Mouse (Mus musculus) liver, adult 2 months (tissue): ENCODE data around the gene Ndufa13. TPM values are rescaled to one million over a fixed set of nuclear protein-coding genes. Genes with fewer than 3 reads are reported as not detected.
A peak's percentile ranks its signal among the peaks of the same experiment; 100 is the strongest.

Source experiments
- DNase-seq: peaks from one replicate; pipeline ENCODE4 v3.0.0-alpha.2; 2011; ENCODE audit warnings: low read depth, low spot score; ENCODE audit errors: extremely low read depth
- H3K27ac ChIP-seq: fragments of 200-500 bp; replicated peaks from 2 replicates; pipeline ENCODE4 v1.5.1; 2012; ENCODE audit warnings: low read depth, mild to moderate bottlenecking, control low read depth, inconsistent platforms, low read length; ENCODE audit not compliant: insufficient read depth
- H3K27me3 ChIP-seq: fragments of 200-500 bp; 2 replicates; pipeline ENCODE4 v1.6.1; 2012; ENCODE audit warnings: mild to moderate bottlenecking, moderate library complexity, low read length, inconsistent platforms; ENCODE audit not compliant: control insufficient read depth, insufficient read depth
- H3K36me3 ChIP-seq: fragments of 200-500 bp; 2 replicates; pipeline ENCODE4 v1.6.1; 2012; ENCODE audit warnings: low read length, inconsistent platforms; ENCODE audit not compliant: control insufficient read depth, insufficient read depth
- H3K4me1 ChIP-seq: fragments of 200-500 bp; 2 replicates; pipeline ENCODE4 v1.6.1; 2011; ENCODE audit warnings: low read length; ENCODE audit not compliant: control insufficient read depth, insufficient read depth
- H3K4me3 ChIP-seq: fragments of 200-500 bp; 2 replicates; pipeline ENCODE4 v1.5.1; 2011; ENCODE audit warnings: low read depth, mild to moderate bottlenecking, control low read depth, low read length, moderate library complexity; ENCODE audit not compliant: insufficient read depth
- H3K79me2 ChIP-seq: fragments of 200-500 bp; 2 replicates; pipeline ENCODE4 v1.6.1; 2012; ENCODE audit warnings: inconsistent platforms, mild to moderate bottlenecking, low read length, moderate library complexity; ENCODE audit not compliant: control insufficient read depth, insufficient read depth
- H3K9ac ChIP-seq: fragments of 200-500 bp; 2 replicates; pipeline ENCODE4 v1.6.1; 2012; ENCODE audit warnings: low read depth, mild to moderate bottlenecking, control low read depth, inconsistent platforms, low read length
- CTCF ChIP-seq: fragments of 200-500 bp; IDR thresholded peaks from 2 replicates; pipeline ENCODE4 v1.5.1; 2011; ENCODE audit warnings: low read depth, low read length, control low read depth
- POLR2A ChIP-seq: fragments of 200-500 bp; IDR thresholded peaks from 2 replicates; pipeline ENCODE4 v1.6.1; 2011; ENCODE audit warnings: low read length, control low read depth; ENCODE audit not compliant: insufficient read depth; ENCODE audit errors: extremely low read depth
- WGBS: fragments of 180-500 bp; shearing (Covaris S2); methylation state at CpG from one replicate; pipeline ENCODE4 v1.1.7; 2018; 5-methylcytosine and 5-hydroxymethylcytosine counted together
- polyA plus RNA-seq: library from polyadenylated mRNA; depleted of rRNA; stranded (reverse); fragments of >200 nt; gene quantifications from 2 replicates; pipeline ENCODE4 v1.2.3, GENCODE M21; 2012
- total RNA-seq: library from RNA; depleted of rRNA; stranded (reverse); fragments of >200 nt; gene quantifications from 2 replicates; pipeline ENCODE4 v1.2.3, GENCODE M21; 2014

Ndufa13 gene
- total and polyA plus RNA-seq, 2 experiments, result 141 to 221 TPM

DNA sequence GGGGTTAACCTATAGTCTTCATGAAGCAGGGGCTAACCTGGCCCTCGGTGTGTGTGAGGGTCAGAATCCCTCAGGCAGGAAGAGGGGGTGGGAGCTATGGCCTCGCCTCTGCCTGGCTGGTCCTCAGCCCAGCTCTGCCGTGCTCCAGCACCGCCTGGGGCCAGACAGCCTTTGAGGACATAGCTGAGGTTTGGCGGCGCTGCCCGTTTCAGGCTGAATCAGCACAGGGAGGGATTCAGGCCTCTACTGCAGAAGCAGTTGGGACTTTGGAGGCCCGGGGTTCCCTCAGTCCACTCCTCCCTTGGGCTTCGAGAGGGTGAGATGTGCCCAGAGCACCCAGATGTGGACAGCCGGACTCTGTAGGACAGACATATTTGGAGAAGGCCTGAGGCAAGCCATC lies 26.3 kb downstream of the Ndufa13 start:
- TF ChIP-seq POLR2A (no peak), CTCF (no peak)
- Histone ChIP-seq H3K79me2 (no peaks in the 10 kb centered on the region), H3K27ac (no peak overlapping the region), H3K36me3 (no peaks in the 10 kb centered on the region), H3K4me1 (no peaks in the 10 kb centered on the region), H3K27me3 (peaks cover 8% of the 10 kb centered on the region), H3K4me3 (no peak overlapping the region), H3K9ac (no peak overlapping the region)
- DNase-seq, result no peak
- 61% methylated on average over 10 of the region's 10 CpGs for WGBS

- TF ChIP-seq POLR2A, result no peak
- 0 out of 2 replicates have a peak, but pooled peaks have one; percentile 0 for TF ChIP-seq CTCF
- H3K27ac ChIP-seq, result no peak overlapping the region
- no peaks in the 10 kb centered on the region for H3K27me3 ChIP-seq
- H3K9ac ChIP-seq, result no peak overlapping the region
- DNase-seq, result no peak
- no peak overlapping the region for H3K4me3 ChIP-seq
- no peaks in the 10 kb centered on the region for H3K79me2 ChIP-seq
- H3K4me1 ChIP-seq, result no peaks in the 10 kb centered on the region
- 85% methylated on average over 13 of the region's 13 CpGs for WGBS
- no peaks in the 10 kb centered on the region for H3K36me3 ChIP-seq
These were observed 27.7 kb downstream of the Ndufa13 start for GRCm38 (mm10) chr8:69874654-69875053.

GRCm38 (mm10) chr8:69874155-69874554 lies 28.2 kb downstream of the Ndufa13 start:
- TF ChIP-seq POLR2A (no peak), CTCF (peak; percentile 68)
- H3K27ac ChIP-seq, result no peak overlapping the region
- no peaks in the 10 kb centered on the region for H3K36me3 ChIP-seq
- H3K27me3 ChIP-seq, result no peaks in the 10 kb centered on the region
- no peaks in the 10 kb centered on the region for H3K4me1 ChIP-seq
- WGBS, result 13% methylated on average over 9 of the region's 9 CpGs
- DNase-seq, result peak; percentile 39
- no peak overlapping the region for H3K9ac ChIP-seq
- H3K79me2 ChIP-seq, result no peaks in the 10 kb centered on the region
- H3K4me3 ChIP-seq, result no peak overlapping the region

GRCm38 (mm10) chr8:69870907-69871306 lies 31.5 kb downstream of the Ndufa13 start:
- H3K4me3 ChIP-seq, result no peak overlapping the region
- no peak overlapping the region for H3K27ac ChIP-seq
- no peaks in the 10 kb centered on the region for H3K79me2 ChIP-seq
- DNase-seq, result no peak
- peaks cover 3% of the 10 kb centered on the region; the same call in 1 of the 2 replicates for H3K4me1 ChIP-seq
- no peaks in the 10 kb centered on the region for H3K27me3 ChIP-seq
- H3K9ac ChIP-seq, result no peak overlapping the region
- TF ChIP-seq CTCF (no peak), POLR2A (no peak)
- H3K36me3 ChIP-seq, result no peaks in the 10 kb centered on the region
- 78% methylated on average over 6 of the region's 6 CpGs for WGBS

- WGBS, result 88% methylated on average over 11 of the region's 11 CpGs
- Histone ChIP-seq H3K9ac (no peak overlapping the region), H3K4me3 (no peak overlapping the region), H3K27ac (no peak overlapping the region), H3K79me2 (no peaks in the 10 kb centered on the region), H3K36me3 (no peaks in the 10 kb centered on the region), H3K27me3 (no peaks in the 10 kb centered on the region), H3K4me1 (peaks cover 3% of the 10 kb centered on the region; the same call in 1 of the 2 replicates)
- TF ChIP-seq CTCF, result no peak
- no peak for TF ChIP-seq POLR2A
- DNase-seq, result no peak
These were observed 32.2 kb downstream of the Ndufa13 start for GRCm38 (mm10) chr8:69870003-69870765.

DNA sequence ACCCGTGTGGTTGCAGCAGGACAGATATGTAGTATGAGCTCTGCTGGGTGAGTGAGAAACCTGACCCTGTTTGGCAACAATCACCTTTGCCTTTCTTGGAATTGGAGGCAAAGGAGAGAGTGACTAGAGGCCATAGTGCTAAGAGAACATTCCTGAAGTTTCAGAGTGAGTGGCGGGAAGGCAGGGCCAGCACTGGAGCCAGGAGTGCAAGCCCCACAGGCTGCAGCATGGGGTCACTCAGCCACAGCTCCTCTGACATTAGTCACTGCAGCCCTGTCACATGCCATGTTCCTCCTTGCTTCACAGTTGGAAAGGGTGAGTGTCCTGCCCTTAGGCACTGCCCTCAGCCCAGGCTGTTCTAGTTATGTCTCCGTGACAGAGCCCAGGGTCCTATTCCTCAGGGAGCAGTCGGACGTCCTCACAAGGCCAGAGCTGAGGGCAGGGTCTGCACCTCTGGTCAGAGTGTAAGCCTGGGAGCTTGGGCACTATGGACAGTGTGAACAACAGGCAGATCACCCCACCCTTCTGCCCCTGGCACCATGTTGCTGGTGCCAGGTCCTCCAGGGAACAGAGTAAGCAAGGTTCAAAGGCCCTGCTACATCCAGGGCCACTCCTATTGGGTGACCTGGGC lies 34.5 kb downstream of the Ndufa13 start:
- Histone ChIP-seq H3K27me3 (no peaks in the 10 kb centered on the region), H3K9ac (no peak overlapping the region), H3K27ac (no peak overlapping the region), H3K4me3 (no peak overlapping the region), H3K36me3 (no peaks in the 10 kb centered on the region), H3K4me1 (peaks cover 3% of the 10 kb centered on the region; the same call in 1 of the 2 replicates), H3K79me2 (no peaks in the 10 kb centered on the region)
- WGBS, result 63% methylated on average over 5 of the region's 5 CpGs
- TF ChIP-seq POLR2A, result no peak
- TF ChIP-seq CTCF, result no peak
- DNase-seq, result peak; percentile 72
